Mouse (Mus musculus) neural tube, embryonic 11.5 days (tissue): ENCODE data around the gene Atp5j2. TPM values are rescaled to one million over a fixed set of nuclear protein-coding genes. Genes with fewer than 3 reads are reported as not detected.

Source experiments
- ATAC-seq: fragments of 200-750 bp; cut with Nextera tagmentation; 2 replicates; pipeline ENCODE4 v1.8.0; 2017; ENCODE audit warnings: moderate number of reproducible peaks, mild to moderate bottlenecking, moderate TSS enrichment, moderate library complexity; ENCODE audit not compliant: insufficient read depth, low FRiP score, low TSS enrichment
- DNase-seq: peaks from one replicate; pipeline ENCODE4 v3.0.0-alpha.2; 2015; ENCODE audit warnings: low spot score
- H3K27ac ChIP-seq: fragments of 300-500 bp; sonication (generic); 2 replicates; pipeline ENCODE4 v1.5.1; 2014; ENCODE audit warnings: low read depth, mild to moderate bottlenecking, low read length
- H3K27me3 ChIP-seq: fragments of 300-500 bp; sonication (generic); 2 replicates; pipeline ENCODE4 v1.6.1; 2014; ENCODE audit warnings: mild to moderate bottlenecking, low read length, mixed read lengths; ENCODE audit not compliant: control insufficient read depth, insufficient read depth
- H3K36me3 ChIP-seq: fragments of 300-500 bp; sonication (generic); 2 replicates; pipeline ENCODE4 v1.6.1; 2014; ENCODE audit warnings: mild to moderate bottlenecking, low read length, moderate library complexity, mixed read lengths; ENCODE audit not compliant: control insufficient read depth, insufficient read depth
- H3K4me1 ChIP-seq: fragments of 300-500 bp; sonication (generic); 2 replicates; pipeline ENCODE4 v1.6.1; 2014; ENCODE audit warnings: low read length, mixed read lengths; ENCODE audit not compliant: control insufficient read depth, insufficient read depth
- H3K4me2 ChIP-seq: fragments of 300-500 bp; sonication (generic); 2 replicates; pipeline ENCODE4 v1.6.1; 2014; ENCODE audit warnings: low read depth, mild to moderate bottlenecking, moderate library complexity
- H3K4me3 ChIP-seq: fragments of 300-500 bp; sonication (generic); 2 replicates; pipeline ENCODE4 v1.5.1; 2014; ENCODE audit warnings: low read depth, low read length
- H3K9ac ChIP-seq: fragments of 300-500 bp; sonication (generic); 2 replicates; pipeline ENCODE4 v1.6.1; 2014; ENCODE audit warnings: mild to moderate bottlenecking, low read length
- H3K9me3 ChIP-seq: fragments of 300-500 bp; sonication (generic); 2 replicates; pipeline ENCODE4 v1.6.1; 2016; ENCODE audit warnings: low read length; ENCODE audit not compliant: control insufficient read depth
- WGBS: fragments of 180-500 bp; shearing (Covaris S2); extraction: QIAGEN DNeasy Blood & Tissue Kit; methylation state at CpG from one replicate; pipeline ENCODE4 v1.1.7; 2014; 5-methylcytosine and 5-hydroxymethylcytosine counted together
- polyA plus RNA-seq: library from polyadenylated mRNA; unstranded; fragments of >200 nt; fragmentation: Nextera tagmentation; extraction: Ambion mirVana; gene quantifications from 2 replicates; pipeline ENCODE4 v1.2.1, GENCODE M21; 2014

Atp5j2 gene
- polyA plus RNA-seq, 1 experiment from 2014 or later = 507 TPM

GRCm38 (mm10) chr5:145152690-145153089, 39.2 kb downstream of the Atp5j2 start:
- no peaks in the 10 kb centered on the region for H3K4me1 ChIP-seq
- H3K36me3 ChIP-seq = peaks cover 28% of the 10 kb centered on the region
- WGBS = 97% methylated on average over 5 of the region's 5 CpGs
- H3K9me3 ChIP-seq = no peaks in the 10 kb centered on the region
- ATAC-seq = no peak
- H3K4me2 ChIP-seq = no peak overlapping the region
- no peak overlapping the region for H3K9ac ChIP-seq
- no peak for DNase-seq
- no peaks in the 10 kb centered on the region for H3K27me3 ChIP-seq
- H3K4me3 ChIP-seq = no peak overlapping the region
- no peak overlapping the region for H3K27ac ChIP-seq

- WGBS = 88% methylated on average over 6 of the region's 6 CpGs
- peaks cover 30% of the 10 kb centered on the region for H3K36me3 ChIP-seq
Observed at GRCm38 (mm10) chr5:145149294-145149693, 42.6 kb downstream of the Atp5j2 start.

GRCm38 (mm10) chr5:145147748-145148147, 44.1 kb downstream of the Atp5j2 start:
- 94% methylated on average over 5 of the region's 5 CpGs for WGBS
- peaks cover 30% of the 10 kb centered on the region for H3K36me3 ChIP-seq
- no peaks in the 10 kb centered on the region for H3K4me1 ChIP-seq
- no peak overlapping the region for H3K4me2 ChIP-seq
- H3K27me3 ChIP-seq = no peaks in the 10 kb centered on the region
- H3K9me3 ChIP-seq = no peaks in the 10 kb centered on the region
- no peak for DNase-seq
- no peak overlapping the region for H3K4me3 ChIP-seq
- H3K9ac ChIP-seq = no peak overlapping the region
- no peak for ATAC-seq
- H3K27ac ChIP-seq = no peak overlapping the region

More at GRCm38 (mm10) chr5:145149294-145149693, 42.6 kb downstream of the Atp5j2 start:
- no peaks in the 10 kb centered on the region for H3K9me3 ChIP-seq
- H3K27ac ChIP-seq = no peak overlapping the region
- DNase-seq = no peak
- no peak overlapping the region for H3K9ac ChIP-seq
- no peaks in the 10 kb centered on the region for H3K4me1 ChIP-seq
- no peak overlapping the region for H3K4me3 ChIP-seq
- no peak for ATAC-seq
- no peak overlapping the region for H3K4me2 ChIP-seq
- no peaks in the 10 kb centered on the region for H3K27me3 ChIP-seq

GRCm38 (mm10) chr5:145140611-145141010, 51.3 kb downstream of the Atp5j2 start:
- Histone ChIP-seq H3K4me3 (peak overlapping the region; percentile 55), H3K9ac (peak overlapping the region; percentile 64), H3K4me2 (peak overlapping the region; percentile 74), H3K27ac (peak overlapping the region; percentile 82), H3K36me3 (peaks cover 13% of the 10 kb centered on the region), H3K4me1 (peaks cover 12% of the 10 kb centered on the region), H3K27me3 (no peaks in the 10 kb centered on the region), H3K9me3 (no peaks in the 10 kb centered on the region)
- no peak for DNase-seq
- 1% methylated on average over 18 of the region's 18 CpGs for WGBS
- ATAC-seq = no peak

- DNase-seq (peak; percentile 94), ATAC-seq (peak; percentile 94)
- Histone ChIP-seq H3K4me2 (peak within 1 kb of the TSS; percentile 74), H3K4me3 (peak within 1 kb of the TSS; percentile 55), H3K9ac (peak within 1 kb of the TSS; percentile 64), H3K27ac (peak within 1 kb of the TSS; percentile 82), H3K9me3 (no peaks in the 10 kb centered on the region), H3K27me3 (no peaks in the 10 kb centered on the region), H3K36me3 (peaks cover 16% of the 10 kb centered on the region), H3K4me1 (peaks cover 12% of the 10 kb centered on the region)
- WGBS = under 1% methylated on average over 82 of the region's 84 CpGs
Observed at GRCm38 (mm10) chr5:145139571-145140519, 52.0 kb downstream of the Atp5j2 start, which contains the start of the genes Pdap1 and Bud31. TSS of gene Pdap1 (minus strand) at chr5:145140238. TSS of gene Bud31 (plus strand) at chr5:145140362.

- DNase-seq (no peak), ATAC-seq (no peak)
- 26% methylated on average over 6 of the region's 6 CpGs for WGBS
- peak overlapping the region; percentile 64 for H3K9ac ChIP-seq
- peaks cover 12% of the 10 kb centered on the region for H3K4me1 ChIP-seq
- peak overlapping the region; percentile 74 for H3K4me2 ChIP-seq
- no peaks in the 10 kb centered on the region for H3K9me3 ChIP-seq
- peak overlapping the region; percentile 55 for H3K4me3 ChIP-seq
- H3K36me3 ChIP-seq = peaks cover 22% of the 10 kb centered on the region
- H3K27ac ChIP-seq = no peak overlapping the region
- no peaks in the 10 kb centered on the region for H3K27me3 ChIP-seq
Observed at GRCm38 (mm10) chr5:145138836-145139235, 53.0 kb downstream of the Atp5j2 start.

Other genes starting within 250 kb of the Atp5j2 start
- gene Smurf1, start 226.2 kb downstream of the Atp5j2 start, polyA plus RNA-seq = 19.6 and 21.3 TPM in 2 replicates
- gene Gm4871, start 159.3 kb downstream of the Atp5j2 start, polyA plus RNA-seq = not detected in 2 replicates
- not detected in 2 replicates for gene 1700018F24Rik, start 149.1 kb downstream of the Atp5j2 start, polyA plus RNA-seq
- 175 and 176 TPM in 2 replicates for gene Arpc1a, start 108.2 kb downstream of the Atp5j2 start, polyA plus RNA-seq
- not detected in 2 replicates for gene Kpna7, start 108.0 kb downstream of the Atp5j2 start, polyA plus RNA-seq
- gene Arpc1b, start 77.8 kb downstream of the Atp5j2 start, polyA plus RNA-seq = 68.5 and 72.5 TPM in 2 replicates
- gene Pdap1, start 51.8 kb downstream of the Atp5j2 start, polyA plus RNA-seq = 112 and 116 TPM in 2 replicates
- gene Bud31, start 51.7 kb downstream of the Atp5j2 start, polyA plus RNA-seq = 250 and 260 TPM in 2 replicates
- gene Ptcd1, start 25.0 kb downstream of the Atp5j2 start, polyA plus RNA-seq = 16.5 and 17.9 TPM in 2 replicates
- 34.4 and 41.1 TPM in 2 replicates for gene Cpsf4, start 24.8 kb downstream of the Atp5j2 start, polyA plus RNA-seq
- gene Zkscan14, start 9.8 kb upstream of the Atp5j2 start, polyA plus RNA-seq = 8.8 and 9.5 TPM in 2 replicates
- 19.1 and 21.1 TPM in 2 replicates for gene Zkscan5, start 12.5 kb upstream of the Atp5j2 start, polyA plus RNA-seq
- 43.3 and 47.5 TPM in 2 replicates for gene Zfp655, start 39.7 kb upstream of the Atp5j2 start, polyA plus RNA-seq
- gene Zscan25, start 88.4 kb upstream of the Atp5j2 start, polyA plus RNA-seq = 0.58 and 0.76 TPM in 2 replicates
- not detected in 2 replicates for gene Cyp3a57, start 153.2 kb upstream of the Atp5j2 start, polyA plus RNA-seq